ENCODE assay signal across 9 mouse cellular contexts in the genomic region with DNA sequence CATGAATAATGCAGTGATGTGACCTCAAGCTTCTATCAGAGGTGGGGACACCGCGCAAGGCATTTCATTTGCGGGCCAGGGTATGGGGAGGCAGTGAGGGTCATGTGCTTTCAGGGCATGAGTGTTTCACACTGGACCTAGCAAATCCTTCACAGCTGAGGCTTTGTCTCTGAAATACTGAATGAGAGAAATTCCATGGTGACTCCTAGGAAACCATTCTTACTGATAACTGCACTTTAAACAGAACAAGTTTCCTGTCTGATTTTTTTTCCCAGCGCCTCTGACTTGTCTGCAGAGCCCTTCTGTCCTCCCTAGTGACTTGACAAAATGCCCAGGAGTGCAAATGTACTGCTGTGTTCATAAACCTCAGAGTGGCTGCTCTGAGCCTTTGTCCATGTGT. TPM values are rescaled to one million over a fixed set of nuclear protein-coding genes. Genes with fewer than 3 reads are reported as not detected.
DNase-seq lines count a peak whose midpoint lies in the region; ATAC-seq and TF ChIP-seq lines count a peak whose summit lies in the region.
"Had no signal": no experiment of that assay in that cellular context is flagged by ENCODE, and none has a peak within 500 bp of the region (broad histone marks: within the 10 kb centered on the region; RNA-seq: fewer than 3 reads in every experiment).

No protein-coding gene starts in this region.

- no peak overlapping the region for H3K4me2 ChIP-seq in hindbrain, embryonic 12.5 days (replicated peaks)
- no peak overlapping the region for H3K4me2 ChIP-seq in neural tube, embryonic 14.5 days (ENCODE audit: low read depth, low read length)

- 32% methylated on average over 4 of the region's 4 CpGs for WGBS in hindbrain, embryonic 12.5 days
- WGBS in neural tube, embryonic 14.5 days: 17% methylated on average over 4 of the region's 4 CpGs
- 71% methylated on average over 4 of the region's 4 CpGs for WGBS in kidney, adult 2 months

- H3K27ac ChIP-seq in hindbrain, embryonic 12.5 days: peak overlapping the region; percentile 88
- H3K27ac ChIP-seq in neural tube, embryonic 14.5 days (ENCODE audit: low read depth, low read length): peak overlapping the region; percentile 71
- H3K27ac ChIP-seq in kidney, adult 2 months (ENCODE audit: insufficient read depth, low read depth, low read length): no peak overlapping the region

- DNase-seq in cerebellum, adult 11 months: peak; percentile 17
- DNase-seq in lung, postnatal 10 days: peak; percentile 38
- no peak for DNase-seq in lung, postnatal 4 days
- DNase-seq in kidney, adult 2 months: no peak
- no peak for DNase-seq in c-Kit-positive CD71-positive TER-119-positive erythroid progenitor cells, embryonic 14.5 days (ENCODE audit: low spot score)

- H3K27me3 ChIP-seq in hindbrain, embryonic 12.5 days: no peaks in the 10 kb centered on the region
- no peaks in the 10 kb centered on the region for H3K27me3 ChIP-seq in neural tube, embryonic 14.5 days (ENCODE audit: control insufficient read depth, insufficient read depth, low read length)
- H3K27me3 ChIP-seq in kidney, adult 2 months (replicated peaks; ENCODE audit: control insufficient read depth, insufficient read depth, low read length): no peaks in the 10 kb centered on the region

- ATAC-seq in cerebellum, adult (ENCODE audit: insufficient number of reproducible peaks, low FRiP score, low TSS enrichment): no peak
- peak; percentile 69 for ATAC-seq in hindbrain, embryonic 12.5 days (ENCODE audit: low FRiP score)
- peak; percentile 76 for ATAC-seq in neural tube, embryonic 14.5 days (ENCODE audit: low read depth)

- H3K36me3 ChIP-seq in hindbrain, embryonic 12.5 days: 0 out of 2 replicates have a peak, but pooled peaks cover 10% of the 10 kb centered on the region
- peaks cover 2% of the 10 kb centered on the region; the same call in 1 of the 2 replicates for H3K36me3 ChIP-seq in neural tube, embryonic 14.5 days (ENCODE audit: control insufficient read depth, insufficient read depth, low read length)
- H3K36me3 ChIP-seq in kidney, adult 2 months (ENCODE audit: control insufficient read depth, insufficient read depth, low read length): peaks cover 1% of the 10 kb centered on the region; the same call in 1 of the 2 replicates

- H3K4me1 ChIP-seq in hindbrain, embryonic 12.5 days: peaks cover 96% of the 10 kb centered on the region
- H3K4me1 ChIP-seq in neural tube, embryonic 14.5 days (ENCODE audit: control insufficient read depth, insufficient read depth, low read length): peaks cover 46% of the 10 kb centered on the region
- H3K4me1 ChIP-seq in kidney, adult 2 months (ENCODE audit: control insufficient read depth, insufficient read depth, low read length): peaks cover 6% of the 10 kb centered on the region; the same call in 1 of the 2 replicates

- no peak for TF ChIP-seq POLR2A in kidney, adult 2 months (IDR thresholded peaks at IDR 0.05; ENCODE audit: low read depth, low read length)

- TF ChIP-seq CTCF in kidney, adult 2 months (conservative IDR thresholded peaks at IDR 0.05; ENCODE audit: insufficient read depth, insufficient read length, low read depth, low read length): no peak

- H3K9me3 ChIP-seq in hindbrain, embryonic 12.5 days (replicated peaks): no peaks in the 10 kb centered on the region
- no peaks in the 10 kb centered on the region for H3K9me3 ChIP-seq in neural tube, embryonic 14.5 days (ENCODE audit: control insufficient read depth, low read length)

- H3K4me3 ChIP-seq in hindbrain, embryonic 12.5 days: no peak overlapping the region
- H3K4me3 ChIP-seq in neural tube, embryonic 14.5 days (ENCODE audit: low read depth, low read length): no peak overlapping the region
- no peak overlapping the region for H3K4me3 ChIP-seq in kidney, adult 2 months (ENCODE audit: insufficient read depth, low read depth, low read length)

- no peak overlapping the region for H3K9ac ChIP-seq in hindbrain, embryonic 12.5 days
- no peak overlapping the region for H3K9ac ChIP-seq in neural tube, embryonic 14.5 days (replicated peaks; ENCODE audit: low read depth, low read length)

RNA-seq across cellular contexts. Expression of a gene that starts 41.5 kb away (rescaled TPM):
- polyA plus RNA-seq in hindbrain, embryonic 12.5 days (2016; fragmentation: Nextera tagmentation; extraction: Ambion mirVana): not detected in 2 replicates
- polyA plus RNA-seq in neural tube, embryonic 14.5 days (2014; fragmentation: Nextera tagmentation; extraction: Ambion mirVana): not detected in 2 replicates
- not detected in 2 replicates for polyA plus RNA-seq in kidney, adult 2 months (2012; rRNA removed)
- polyA plus RNA-seq: liver, adult 2 months had no signal

Comparison
In these comparisons a context has a peak if more than half of its experiments do, and no peak if none do; other contexts are left out.
1. DNase-seq: peak in cerebellum, adult 11 months (single experiment) and lung, postnatal 10 days (single experiment); none in lung, postnatal 4 days (0 of 2), kidney, adult 2 months (single experiment) and c-Kit-positive CD71-positive TER-119-positive erythroid progenitor cells, embryonic 14.5 days (single experiment).